Mouse (Mus musculus): ENCODE measurements around the gene Elane. TPM values are rescaled to one million over a fixed set of nuclear protein-coding genes. Genes with fewer than 3 reads are reported as not detected.

Gene Elane
- polyA plus RNA-seq, 1 experiment from 2014 or later: not detected

- H3K27ac ChIP-seq (ENCODE audit: low read length): no peak overlapping the region
- H3K27me3 ChIP-seq (replicated peaks; ENCODE audit: control insufficient read depth, insufficient read depth, low read length): peaks cover 33% of the 10 kb centered on the region
- H3K4me1 ChIP-seq (replicated peaks; ENCODE audit: control insufficient read depth, insufficient read depth, low read length): peaks cover 34% of the 10 kb centered on the region
- no peaks in the 10 kb centered on the region for H3K36me3 ChIP-seq (ENCODE audit: control insufficient read depth, insufficient read depth)
- H3K9ac ChIP-seq (replicated peaks; ENCODE audit: low read depth, low read length): no peak overlapping the region
- H3K4me3 ChIP-seq (replicated peaks; ENCODE audit: low read length): no peak overlapping the region
- ATAC-seq: no peak
- no peaks in the 10 kb centered on the region for H3K9me3 ChIP-seq (ENCODE audit: control insufficient read depth, low read length)
- 9% methylated on average over 29 of the region's 29 CpGs for WGBS
- peak overlapping the region; percentile 26; the same call in 1 of the 2 replicates for H3K4me2 ChIP-seq (ENCODE audit: low read length)
Measured at GRCm38 (mm10) chr10:79924998-79925784, 39.1 kb downstream of the Elane start.

DNA sequence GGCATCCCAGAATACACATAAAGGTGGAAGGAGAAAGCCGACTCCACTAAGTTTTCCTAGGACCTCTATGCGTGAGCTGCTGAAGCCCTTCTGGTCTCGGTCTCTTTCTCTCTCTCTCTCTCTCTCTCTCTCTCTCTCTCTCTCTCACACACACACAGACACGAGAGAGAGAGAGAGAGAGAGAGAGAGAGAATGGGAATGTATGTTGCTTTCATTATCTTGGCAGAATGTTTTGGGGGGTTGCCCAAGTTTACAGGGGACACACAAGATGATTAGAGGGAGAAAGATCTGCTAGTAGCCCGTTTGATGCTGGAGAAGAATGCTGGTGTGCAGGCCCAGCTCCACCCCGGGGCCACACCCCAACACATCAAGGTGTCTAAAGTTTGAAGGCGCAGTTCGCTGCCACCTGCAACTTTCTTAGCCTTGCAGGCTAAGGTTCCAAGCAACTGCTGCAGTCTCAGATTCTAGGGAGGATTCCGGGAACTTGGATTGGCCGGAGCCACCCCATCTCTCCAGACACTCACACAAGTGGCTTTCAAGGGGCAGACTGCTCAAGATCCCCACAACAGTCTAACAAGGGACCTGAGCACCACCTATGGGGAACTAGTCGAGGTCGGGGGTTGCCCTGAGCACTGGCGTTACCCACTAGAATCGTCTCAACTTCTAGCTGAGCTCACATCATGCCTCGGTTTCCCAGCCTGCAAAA, 39.9 kb downstream of the Elane start:
- peak overlapping the region; percentile 89 for H3K4me2 ChIP-seq (ENCODE audit: low read length)
- H3K27me3 ChIP-seq (replicated peaks; ENCODE audit: control insufficient read depth, insufficient read depth, low read length): peaks cover 25% of the 10 kb centered on the region
- peaks cover 31% of the 10 kb centered on the region for H3K4me1 ChIP-seq (replicated peaks; ENCODE audit: control insufficient read depth, insufficient read depth, low read length)
- peak overlapping the region; percentile 97 for H3K4me3 ChIP-seq (replicated peaks; ENCODE audit: low read length)
- WGBS: 8% methylated on average over 15 of the region's 15 CpGs
- H3K9me3 ChIP-seq (ENCODE audit: control insufficient read depth, low read length): no peaks in the 10 kb centered on the region
- peak overlapping the region; percentile 81; the same call in 1 of the 2 replicates for H3K27ac ChIP-seq (ENCODE audit: low read length)
- H3K36me3 ChIP-seq (ENCODE audit: control insufficient read depth, insufficient read depth): no peaks in the 10 kb centered on the region
- no peak; the same call in 1 of the 2 replicates for ATAC-seq
- peak overlapping the region; percentile 85 for H3K9ac ChIP-seq (replicated peaks; ENCODE audit: low read depth, low read length)

DNA sequence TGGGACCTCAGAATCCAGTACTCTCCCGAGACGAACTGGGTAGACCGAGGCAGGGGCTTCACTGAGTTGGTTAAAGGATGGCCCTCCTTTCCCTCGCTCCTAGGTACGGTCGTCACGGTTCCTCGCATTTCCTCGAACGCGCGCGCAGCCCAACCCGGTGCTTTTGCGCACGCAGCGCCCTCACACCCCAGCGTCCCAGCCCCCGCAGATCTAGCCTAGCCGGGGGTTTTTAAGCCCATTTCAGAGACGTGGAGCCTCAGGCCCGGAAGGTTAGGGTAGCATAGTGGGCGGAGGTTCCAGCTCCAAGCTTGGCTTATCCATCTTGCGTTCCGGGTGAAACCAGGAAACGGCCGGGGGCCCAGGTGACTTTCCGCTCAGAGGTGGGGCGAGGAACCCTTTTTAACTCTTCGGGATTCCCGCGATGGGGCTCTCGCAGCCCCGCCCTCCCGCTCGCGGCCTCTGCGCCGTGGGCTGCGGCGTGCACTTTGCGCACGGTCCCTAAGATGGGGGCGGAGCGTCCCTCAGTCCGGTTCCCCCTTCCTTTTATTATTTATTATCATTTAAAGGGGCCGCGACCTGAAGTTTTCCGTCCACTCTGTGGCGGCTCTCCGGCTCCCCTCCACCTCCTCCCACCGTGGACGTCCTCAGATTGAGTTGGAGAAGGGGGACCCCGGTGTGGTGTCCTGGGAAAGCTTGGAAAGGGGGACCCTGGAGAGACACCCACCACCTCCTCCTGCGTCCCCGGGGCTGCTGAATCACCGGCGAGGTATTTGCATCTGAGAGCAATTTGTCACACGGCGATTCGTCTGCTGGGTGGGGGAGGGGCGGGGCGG, 40.7 kb downstream of the Elane start, which contains the start of gene Arid3a:
Arid3a (plus strand) TSS at position 553 of the 833 bp plus-strand sequence.
- Histone ChIP-seq H3K9me3 (ENCODE audit: control insufficient read depth, low read length) (no peaks in the 10 kb centered on the region), H3K4me3 (replicated peaks; ENCODE audit: low read length) (peak within 1 kb of the TSS; percentile 97), H3K4me2 (ENCODE audit: low read length) (peak within 1 kb of the TSS; percentile 89), H3K4me1 (replicated peaks; ENCODE audit: control insufficient read depth, insufficient read depth, low read length) (peaks cover 24% of the 10 kb centered on the region), H3K27ac (ENCODE audit: low read length) (peak within 1 kb of the TSS; percentile 81), H3K27me3 (replicated peaks; ENCODE audit: control insufficient read depth, insufficient read depth, low read length) (peaks cover 18% of the 10 kb centered on the region), H3K36me3 (ENCODE audit: control insufficient read depth, insufficient read depth) (no peaks in the 10 kb centered on the region), H3K9ac (replicated peaks; ENCODE audit: low read depth, low read length) (peak within 1 kb of the TSS; percentile 85)
- ATAC-seq: peak; percentile 83
- WGBS: under 1% methylated on average over 63 of the region's 63 CpGs

GRCm38 (mm10) chr10:79927324-79928029, 41.4 kb downstream of the Elane start:
- Histone ChIP-seq H3K4me2 (ENCODE audit: low read length) (peak overlapping the region; percentile 89), H3K36me3 (ENCODE audit: control insufficient read depth, insufficient read depth) (no peaks in the 10 kb centered on the region), H3K9ac (replicated peaks; ENCODE audit: low read depth, low read length) (peak overlapping the region; percentile 85), H3K27ac (ENCODE audit: low read length) (peak overlapping the region; percentile 81), H3K4me3 (replicated peaks; ENCODE audit: low read length) (peak overlapping the region; percentile 97), H3K9me3 (ENCODE audit: control insufficient read depth, low read length) (no peaks in the 10 kb centered on the region), H3K4me1 (replicated peaks; ENCODE audit: control insufficient read depth, insufficient read depth, low read length) (peaks cover 22% of the 10 kb centered on the region), H3K27me3 (replicated peaks; ENCODE audit: control insufficient read depth, insufficient read depth, low read length) (peaks cover 10% of the 10 kb centered on the region)
- WGBS: under 1% methylated on average over 53 of the region's 54 CpGs
- ATAC-seq: peak; percentile 34

GRCm38 (mm10) chr10:79928030-79928694, 42.1 kb downstream of the Elane start:
- WGBS: under 1% methylated on average over 28 of the region's 29 CpGs
- Histone ChIP-seq H3K27ac (ENCODE audit: low read length) (peak overlapping the region; percentile 81), H3K4me1 (replicated peaks; ENCODE audit: control insufficient read depth, insufficient read depth, low read length) (peaks cover 22% of the 10 kb centered on the region), H3K9ac (replicated peaks; ENCODE audit: low read depth, low read length) (peak overlapping the region; percentile 85), H3K4me3 (replicated peaks; ENCODE audit: low read length) (peak overlapping the region; percentile 97), H3K9me3 (ENCODE audit: control insufficient read depth, low read length) (no peaks in the 10 kb centered on the region), H3K4me2 (ENCODE audit: low read length) (peak overlapping the region; percentile 89), H3K27me3 (replicated peaks; ENCODE audit: control insufficient read depth, insufficient read depth, low read length) (peaks cover 3% of the 10 kb centered on the region), H3K36me3 (ENCODE audit: control insufficient read depth, insufficient read depth) (no peaks in the 10 kb centered on the region)
- ATAC-seq: peak; percentile 4; the same call in 1 of the 2 replicates

DNA sequence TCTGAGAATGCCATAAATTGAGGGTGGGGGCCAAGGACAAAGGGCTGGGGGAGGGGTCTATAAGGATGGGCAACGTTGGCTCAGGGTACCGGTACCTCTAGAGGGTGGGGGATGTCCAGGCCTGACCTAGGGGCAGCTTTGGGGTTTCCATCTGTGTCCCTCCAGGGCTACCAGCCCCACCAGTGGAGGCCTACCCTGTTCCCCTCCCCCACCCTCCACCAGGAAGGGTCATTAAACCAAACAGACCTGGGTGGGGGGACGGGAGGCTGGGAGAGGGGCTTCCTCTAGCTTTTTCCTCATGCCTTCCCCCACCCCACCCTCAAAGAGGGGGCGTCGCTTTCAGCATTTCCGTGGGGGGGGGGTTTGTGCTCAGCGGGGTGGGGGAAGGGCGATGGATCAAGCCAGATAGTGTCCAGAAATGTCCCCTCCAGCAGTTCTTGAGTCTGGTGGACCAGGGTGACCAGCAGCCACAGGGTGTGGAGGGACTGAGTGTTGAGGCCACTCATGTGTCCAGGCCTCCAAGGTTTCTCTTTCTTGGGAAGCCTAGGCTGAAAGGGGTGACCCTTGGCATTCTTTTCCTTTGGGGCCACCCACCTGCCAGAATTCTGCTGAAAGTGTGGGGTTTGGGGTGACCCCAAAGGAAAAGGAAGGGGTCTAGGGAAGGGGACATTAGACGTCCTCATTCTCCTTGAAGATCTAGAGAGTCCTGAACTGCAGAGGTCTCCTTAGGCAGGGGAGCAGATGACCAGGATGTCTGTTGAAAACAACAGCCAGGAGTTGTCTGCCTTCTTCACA, 43.1 kb downstream of the Elane start:
- Histone ChIP-seq H3K4me2 (ENCODE audit: low read length) (peak overlapping the region; percentile 89), H3K9me3 (ENCODE audit: control insufficient read depth, low read length) (no peaks in the 10 kb centered on the region), H3K4me3 (replicated peaks; ENCODE audit: low read length) (peak overlapping the region; percentile 97), H3K4me1 (replicated peaks; ENCODE audit: control insufficient read depth, insufficient read depth, low read length) (peaks cover 28% of the 10 kb centered on the region), H3K36me3 (ENCODE audit: control insufficient read depth, insufficient read depth) (no peaks in the 10 kb centered on the region), H3K9ac (replicated peaks; ENCODE audit: low read depth, low read length) (peak overlapping the region; percentile 85), H3K27ac (ENCODE audit: low read length) (peak overlapping the region; percentile 15; the same call in 1 of the 2 replicates), H3K27me3 (replicated peaks; ENCODE audit: control insufficient read depth, insufficient read depth, low read length) (no peaks in the 10 kb centered on the region)
- 41% methylated on average over 9 of the region's 9 CpGs for WGBS
- no peak for ATAC-seq

- H3K9ac ChIP-seq (replicated peaks; ENCODE audit: low read depth, low read length): no peak overlapping the region; the same call in 1 of the 2 replicates
Measured at GRCm38 (mm10) chr10:79929967-79930825, 44.1 kb downstream of the Elane start.

More at GRCm38 (mm10) chr10:79929967-79930825, 44.1 kb downstream of the Elane start:
- no peak overlapping the region for H3K27ac ChIP-seq (ENCODE audit: low read length)
- no peak overlapping the region for H3K4me3 ChIP-seq (replicated peaks; ENCODE audit: low read length)
- WGBS: 87% methylated on average over 18 of the region's 18 CpGs
- peaks cover 32% of the 10 kb centered on the region for H3K4me1 ChIP-seq (replicated peaks; ENCODE audit: control insufficient read depth, insufficient read depth, low read length)
- no peak for ATAC-seq
- H3K9me3 ChIP-seq (ENCODE audit: control insufficient read depth, low read length): no peaks in the 10 kb centered on the region
- H3K27me3 ChIP-seq (replicated peaks; ENCODE audit: control insufficient read depth, insufficient read depth, low read length): no peaks in the 10 kb centered on the region
- H3K4me2 ChIP-seq (ENCODE audit: low read length): no peak overlapping the region
- no peaks in the 10 kb centered on the region for H3K36me3 ChIP-seq (ENCODE audit: control insufficient read depth, insufficient read depth)

Measured in forebrain, embryonic 16.5 days (tissue).